Mouse (Mus musculus) spleen, adult 2 months (tissue): ENCODE data around the gene Gm26602.

Experiments
- CTCF ChIP-seq: fragments of 200-500 bp; IDR thresholded peaks from 2 replicates; pipeline ENCODE4 v1.5.1; 2011; ENCODE audit warnings: mild to moderate bottlenecking, inconsistent platforms; ENCODE audit not compliant: insufficient read depth, insufficient read length, insufficient replicate concordance; ENCODE audit errors: extremely low read depth
- POLR2A ChIP-seq: fragments of 200-500 bp; IDR thresholded peaks from 2 replicates; pipeline ENCODE4 v1.6.1; 2011; ENCODE audit warnings: low read depth, low read length, inconsistent platforms

DNA sequence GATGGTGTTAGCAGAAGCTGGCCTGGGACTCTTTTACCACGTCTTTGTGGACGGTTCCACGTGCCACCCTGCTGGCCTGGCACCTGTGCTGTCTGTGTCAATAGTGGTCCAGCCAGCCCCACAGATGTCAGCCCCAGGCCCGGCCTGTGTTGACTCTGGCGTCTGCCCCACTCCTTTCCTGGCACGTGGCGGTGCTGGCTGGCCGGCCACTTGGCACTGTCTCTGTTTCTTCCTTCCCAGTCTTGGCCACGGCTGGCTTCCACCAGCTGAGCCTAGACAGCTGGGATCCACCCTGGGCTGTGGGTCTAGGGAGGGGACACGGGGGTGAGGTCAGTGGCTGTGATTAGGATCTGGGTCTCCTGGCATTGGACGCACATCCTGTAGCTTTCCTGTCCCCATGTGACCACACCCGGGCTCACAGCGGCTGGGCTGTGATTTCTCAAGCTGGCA, 23.6 kb downstream of the Gm26602 start:
- no peak for TF ChIP-seq POLR2A
- no peak for TF ChIP-seq CTCF
